Mouse (Mus musculus): ENCODE results near the gene Eif1b.

DNA sequence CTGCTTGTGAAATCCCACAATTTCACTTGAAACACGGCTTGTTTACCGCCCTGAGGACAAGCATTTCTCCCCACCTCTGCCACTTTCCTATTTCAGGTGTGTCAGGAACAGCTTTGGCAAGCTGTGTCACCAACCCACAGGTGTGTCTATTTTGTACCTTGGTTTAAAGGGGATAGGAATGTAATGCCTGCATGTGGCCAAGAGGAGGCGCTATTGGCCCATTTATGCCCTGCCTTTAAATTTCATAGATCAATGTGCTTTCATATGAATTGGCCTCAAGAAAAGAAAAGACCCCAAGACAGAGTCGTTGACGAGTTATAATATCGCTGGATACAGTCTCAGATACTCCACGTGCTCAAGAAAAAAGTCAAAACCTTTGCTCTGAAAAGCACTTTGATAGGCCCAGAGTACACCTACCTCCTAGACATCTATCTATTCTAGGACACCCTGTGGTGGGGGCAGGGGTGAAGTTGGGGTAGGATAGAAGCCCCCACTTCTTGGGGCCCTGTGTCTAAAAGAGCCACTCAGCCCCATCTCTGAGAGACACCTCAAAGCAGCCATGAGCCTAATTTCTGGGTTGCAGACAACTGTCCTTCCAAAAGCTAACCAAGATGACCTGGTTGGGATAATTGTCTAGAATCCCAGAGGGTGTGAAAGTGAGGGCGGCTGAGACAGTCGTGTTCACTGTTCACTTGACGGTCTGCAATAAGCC lies 9.3 kb downstream of the Eif1b start:
- peak; percentile 76 for TF ChIP-seq CTCF (IDR thresholded peaks at IDR 0.05; ENCODE audit: low read depth)
- TF ChIP-seq EP300 (optimal IDR thresholded peaks at IDR 0.05): no peak

Data from stomach, postnatal 0 days (tissue).